Mouse (Mus musculus) CH12.LX (cell line): ENCODE measurements around the gene Nudt22.

ENCODE experiments used
- CTCF ChIP-seq, 2 experiments: IDR thresholded peaks in 1 of 2; conservative IDR thresholded peaks in 1 of 2; 2 replicates each; pipeline ENCODE4 v1.5.1; 2011 to 2012; ENCODE audit warnings: low read depth in 2 of 2, low read length in 2 of 2, improper control_type of control experiment in 1 of 2, inconsistent platforms in 1 of 2, mild to moderate bottlenecking in 1 of 2, moderate library complexity in 1 of 2
- EP300 ChIP-seq: IDR thresholded peaks from 2 replicates; pipeline ENCODE4 v1.6.1; 2011; ENCODE audit warnings: low read length, improper control_type of control experiment
- MAX ChIP-seq: IDR thresholded peaks from 2 replicates; pipeline ENCODE4 v1.6.1; 2011; ENCODE audit warnings: low read length, improper control_type of control experiment
- NRF1 ChIP-seq: IDR thresholded peaks from 2 replicates; pipeline ENCODE4 v1.6.1; 2014; ENCODE audit warnings: low read depth, mild to moderate bottlenecking, inconsistent platforms, low read length, improper control_type of control experiment, moderate library complexity
- PAX5 ChIP-seq: IDR thresholded peaks from 2 replicates; pipeline ENCODE4 v1.6.1; 2012; ENCODE audit warnings: low read length, inconsistent platforms, mixed read lengths
- POLR2A ChIP-seq: IDR thresholded peaks from 2 replicates; pipeline ENCODE4 v1.6.1; 2011; ENCODE audit warnings: low read depth, mild to moderate bottlenecking, improper control_type of control experiment, low read length
- TCF12 ChIP-seq: IDR thresholded peaks from 2 replicates; pipeline ENCODE4 v1.6.1; 2014; ENCODE audit warnings: low read depth, mild to moderate bottlenecking, inconsistent platforms, low read length, improper control_type of control experiment
- ZKSCAN1 ChIP-seq: IDR thresholded peaks from 2 replicates; pipeline ENCODE4 v1.6.1; 2012; ENCODE audit warnings: low read depth, inconsistent platforms, low read length, improper control_type of control experiment, borderline replicate concordance

DNA sequence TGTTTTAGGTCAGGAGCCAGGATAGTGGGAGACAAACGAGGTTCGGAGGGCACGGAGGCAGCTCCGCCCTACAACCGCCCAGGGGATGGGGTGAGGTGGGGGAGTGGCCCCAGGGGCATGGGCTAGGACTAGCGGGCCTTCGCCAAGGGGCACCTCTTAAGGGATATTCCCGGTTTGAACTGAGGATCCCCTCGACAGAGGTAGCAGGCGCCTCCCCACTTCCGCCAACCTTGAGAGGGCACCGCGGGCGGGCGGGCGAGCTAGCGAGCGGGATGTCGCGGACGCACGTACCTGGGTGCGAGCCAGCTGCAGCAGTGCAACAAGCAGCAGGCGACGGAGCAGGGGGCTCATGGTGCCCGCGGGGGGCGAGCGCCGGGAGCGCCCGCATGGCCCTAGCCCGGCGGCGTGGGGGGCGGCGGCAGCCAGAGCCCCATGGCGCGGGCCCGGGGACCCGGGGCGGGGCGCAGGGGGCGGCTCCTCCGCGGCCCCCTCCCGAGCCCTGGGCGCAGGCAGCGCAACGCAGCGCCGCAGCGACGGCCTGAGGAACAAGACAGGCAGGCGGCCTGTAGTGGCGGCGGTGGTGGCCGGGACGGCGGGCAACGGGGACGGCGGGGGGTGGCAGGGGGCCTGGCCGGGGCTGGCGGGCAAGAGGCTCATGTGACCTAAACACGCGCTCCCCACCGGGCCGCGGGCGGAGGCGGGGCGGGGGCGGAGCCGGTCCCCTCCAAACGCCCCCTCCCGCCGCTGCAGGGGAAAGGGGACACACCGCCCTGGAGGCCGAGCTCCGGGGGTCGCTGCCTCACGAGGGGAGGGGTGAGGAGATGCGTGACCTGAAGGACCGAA is 8.6 kb downstream of the Nudt22 start, which contains the start of gene Vegfb:
- TF ChIP-seq POLR2A (peak; percentile 40; the same call in 1 of the 2 replicates), EP300 (no peak), PAX5 (no peak), ZKSCAN1 (no peak), TCF12 (peak; percentile 32; the same call in 1 of the 2 replicates), CTCF (conservative IDR thresholded peaks at IDR 0.05 in 1 of 2, IDR thresholded peaks at IDR 0.05 in 1 of 2; ENCODE audit: low read depth in 2 of 2, low read length in 2 of 2) (no peak), NRF1 (no peak), MAX (no peak)
